In genomic region chr11:114335950-114336838, GRCm38 (mm10) we compare ENCODE assay signal across 11 mouse cellular contexts.
A peak's percentile ranks its signal among the peaks of the same experiment; 100 is the strongest.
DNase-seq lines count a peak whose midpoint lies in the region; ATAC-seq lines count a peak whose summit lies in the region.
"Had no signal": no experiment of that assay in that cellular context is flagged by ENCODE, and none has a peak within 500 bp of the region (broad histone marks: within the 10 kb centered on the region; RNA-seq: fewer than 3 reads in every experiment).

No protein-coding gene starts in this region.

- DNase-seq in brain, adult 2 months (ENCODE audit: low read depth, low spot score): peak; percentile 86
- peak; percentile 35 to 59 for DNase-seq in cerebellum, adult 18-20 months
- no peak for DNase-seq in spleen, postnatal 4 days (ENCODE audit: low spot score in 2 of 2)
- DNase-seq in right cerebral cortex, postnatal 36 days (ENCODE audit: low spot score in 2 of 2): no peak
- DNase-seq in gastrocnemius, adult 8-10 months (ENCODE audit: low spot score in 2 of 2): no peak
- DNase-seq: thymus, postnatal 25 days had no signal

- H3K4me2 ChIP-seq in forebrain, embryonic 13.5 days: peak overlapping the region; percentile 27; the same call in 1 of the 2 replicates
- H3K4me2 ChIP-seq in midbrain, embryonic 13.5 days (replicated peaks): no peak overlapping the region
- H3K4me2 ChIP-seq: lung, embryonic 15.5 days; midbrain, embryonic 12.5 days had no signal

- H3K9me3 ChIP-seq in forebrain, embryonic 13.5 days (replicated peaks): no peaks in the 10 kb centered on the region
- no peaks in the 10 kb centered on the region for H3K9me3 ChIP-seq in midbrain, embryonic 13.5 days
- H3K9me3 ChIP-seq: lung, embryonic 15.5 days; midbrain, embryonic 12.5 days had no signal

- H3K4me3 ChIP-seq in forebrain, embryonic 13.5 days: no peak overlapping the region
- H3K4me3 ChIP-seq in midbrain, embryonic 13.5 days (replicated peaks): no peak overlapping the region
- H3K4me3 ChIP-seq: lung, embryonic 15.5 days; midbrain, embryonic 12.5 days had no signal

- H3K36me3 ChIP-seq in forebrain, embryonic 13.5 days (ENCODE audit: poor library complexity, severe bottlenecking): no peaks in the 10 kb centered on the region
- no peaks in the 10 kb centered on the region for H3K36me3 ChIP-seq in midbrain, embryonic 13.5 days
- H3K36me3 ChIP-seq: lung, embryonic 15.5 days; midbrain, embryonic 12.5 days had no signal

- H3K9ac ChIP-seq in forebrain, embryonic 13.5 days: no peak overlapping the region
- H3K9ac ChIP-seq in midbrain, embryonic 13.5 days (replicated peaks): no peak overlapping the region
- H3K9ac ChIP-seq: lung, embryonic 15.5 days; midbrain, embryonic 12.5 days had no signal

- 6% methylated on average over 10 of the region's 10 CpGs for WGBS in forebrain, embryonic 13.5 days
- 20% methylated on average over 10 of the region's 10 CpGs for WGBS in midbrain, embryonic 13.5 days

- no peaks in the 10 kb centered on the region for H3K27me3 ChIP-seq in forebrain, embryonic 13.5 days
- H3K27me3 ChIP-seq in midbrain, embryonic 13.5 days: peaks cover 3% of the 10 kb centered on the region; the same call in 1 of the 2 replicates
- H3K27me3 ChIP-seq: lung, embryonic 15.5 days had no signal

- peak overlapping the region; percentile 70 for H3K27ac ChIP-seq in forebrain, embryonic 13.5 days
- H3K27ac ChIP-seq in midbrain, embryonic 13.5 days: peak overlapping the region; percentile 30; the same call in 1 of the 2 replicates
- H3K27ac ChIP-seq: lung, embryonic 15.5 days; midbrain, embryonic 12.5 days had no signal

- peak; percentile 87 for ATAC-seq in forebrain, embryonic 13.5 days
- ATAC-seq in midbrain, embryonic 13.5 days: peak; percentile 48
- ATAC-seq: intestine, postnatal 0 days had no signal

- peaks cover 27% of the 10 kb centered on the region for H3K4me1 ChIP-seq in forebrain, embryonic 13.5 days
- peaks cover 17% of the 10 kb centered on the region for H3K4me1 ChIP-seq in midbrain, embryonic 13.5 days (replicated peaks)
- H3K4me1 ChIP-seq: lung, embryonic 15.5 days had no signal

Comparison
In these comparisons a context has a peak if more than half of its experiments do, and no peak if none do; other contexts are left out.
1. DNase-seq: peak in brain, adult 2 months (single experiment) and cerebellum, adult 18-20 months (2 of 2); none in spleen, postnatal 4 days (0 of 2), right cerebral cortex, postnatal 36 days (0 of 2) and gastrocnemius, adult 8-10 months (0 of 2).